ENCODE assay signal across 12 mouse cellular contexts in the genomic region with DNA sequence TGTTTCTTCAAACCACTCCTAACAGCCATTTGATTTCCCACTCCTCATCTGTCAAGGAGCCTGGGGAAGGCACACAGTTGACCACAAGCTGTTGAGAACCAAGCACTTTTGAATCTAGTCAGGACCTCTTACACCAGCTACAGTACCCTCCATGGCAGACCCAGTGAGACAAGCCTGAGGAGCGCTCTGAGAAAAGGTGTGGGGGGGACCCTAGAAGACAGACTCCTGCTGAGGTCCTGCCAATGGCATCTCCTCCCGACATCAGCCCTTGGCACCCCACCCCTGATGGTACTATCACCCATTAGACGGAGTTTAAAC. TPM values are rescaled to one million over a fixed set of nuclear protein-coding genes. Genes with fewer than 3 reads are reported as not detected.
A peak's percentile ranks its signal among the peaks of the same experiment; 100 is the strongest.
DNase-seq lines count a peak whose midpoint lies in the region; ATAC-seq and TF ChIP-seq lines count a peak whose summit lies in the region.
"Had no signal": no experiment of that assay in that cellular context is flagged by ENCODE, and none has a peak within 500 bp of the region (broad histone marks: within the 10 kb centered on the region; RNA-seq: fewer than 3 reads in every experiment).

No protein-coding gene starts in this region.

- ATAC-seq in heart, embryonic 15.5 days (replicated peaks; ENCODE audit: insufficient number of reproducible peaks, insufficient read depth, low FRiP score, low read depth): no peak
- no peak for ATAC-seq in embryonic facial prominence, embryonic 14.5 days (ENCODE audit: low read depth)
- no peak for ATAC-seq in limb, embryonic 15.5 days (ENCODE audit: insufficient number of reproducible peaks, low FRiP score, low TSS enrichment, low read depth)

- DNase-seq in heart, postnatal 14 days: no peak
- DNase-seq in liver, adult 2 months (ENCODE audit: extremely low read depth, low read depth, low spot score): no peak
- DNase-seq in liver: no peak
- no peak for DNase-seq in embryonic facial prominence, embryonic 14.5 days (ENCODE audit: low spot score)
- DNase-seq in layer of hippocampus, adult 8-10 months (ENCODE audit: low spot score in 2 of 2): no peak
- no peak for DNase-seq in right cerebral cortex, adult 18-20 months
- DNase-seq: embryo, embryonic 11 days had no signal

- H3K36me3 ChIP-seq in heart, embryonic 15.5 days: peaks cover 31% of the 10 kb centered on the region
- H3K36me3 ChIP-seq in liver, adult 2 months (ENCODE audit: control insufficient read depth, insufficient read depth, low read length): peaks cover 29% of the 10 kb centered on the region
- H3K36me3 ChIP-seq in embryonic facial prominence, embryonic 14.5 days (ENCODE audit: control insufficient read depth, insufficient read depth, low read length): peaks cover 21% of the 10 kb centered on the region; the same call in 1 of the 2 replicates
- peaks cover 35% of the 10 kb centered on the region for H3K36me3 ChIP-seq in limb, embryonic 15.5 days
- H3K36me3 ChIP-seq: forebrain, embryonic 10.5 days; limb, embryonic 12.5 days had no signal

- intact Hi-C loops in heart, postnatal 14 days (cut with DNase I): no loop called here

- TF ChIP-seq CTCF in liver, adult 2 months (IDR thresholded peaks at IDR 0.05; ENCODE audit: low read depth, low read length): no peak

- no peak for TF ChIP-seq POLR2A in liver, adult 2 months (IDR thresholded peaks at IDR 0.05; ENCODE audit: extremely low read depth, insufficient read depth, low read length)

- 84% methylated on average over 3 of the region's 3 CpGs for WGBS in heart, embryonic 15.5 days
- 91% methylated on average over 3 of the region's 3 CpGs for WGBS in liver, adult 2 months
- 91% methylated on average over 3 of the region's 3 CpGs for whole genome bisulfite sequencing in embryonic facial prominence, embryonic 14.5 days
- 86% methylated on average over 3 of the region's 3 CpGs for WGBS in limb, embryonic 15.5 days

- H3K9me3 ChIP-seq in heart, embryonic 15.5 days (replicated peaks): no peaks in the 10 kb centered on the region
- H3K9me3 ChIP-seq in embryonic facial prominence, embryonic 14.5 days (ENCODE audit: control insufficient read depth, low read length): no peaks in the 10 kb centered on the region
- no peaks in the 10 kb centered on the region for H3K9me3 ChIP-seq in limb, embryonic 15.5 days
- H3K9me3 ChIP-seq: forebrain, embryonic 10.5 days; limb, embryonic 12.5 days had no signal

- H3K9ac ChIP-seq in heart, embryonic 15.5 days: no peak overlapping the region
- H3K9ac ChIP-seq in liver, adult 2 months (ENCODE audit: low read depth, low read length): 0 out of 2 replicates have a peak overlapping the region, but pooled peaks have one; percentile 6
- H3K9ac ChIP-seq in embryonic facial prominence, embryonic 14.5 days (ENCODE audit: low read depth, low read length): no peak overlapping the region
- no peak overlapping the region for H3K9ac ChIP-seq in limb, embryonic 15.5 days
- H3K9ac ChIP-seq: limb, embryonic 12.5 days had no signal

- no peak overlapping the region for H3K4me3 ChIP-seq in heart, embryonic 15.5 days
- no peak overlapping the region for H3K4me3 ChIP-seq in liver, adult 2 months (ENCODE audit: insufficient read depth, low read depth, low read length)
- no peak overlapping the region for H3K4me3 ChIP-seq in embryonic facial prominence, embryonic 14.5 days (ENCODE audit: low read depth, low read length)
- no peak overlapping the region for H3K4me3 ChIP-seq in limb, embryonic 15.5 days
- H3K4me3 ChIP-seq: forebrain, embryonic 10.5 days; limb, embryonic 12.5 days had no signal

- peak overlapping the region; percentile 94 for H3K27ac ChIP-seq in heart, embryonic 15.5 days
- peak overlapping the region; percentile 94 for H3K27ac ChIP-seq in liver, adult 2 months (replicated peaks; ENCODE audit: insufficient read depth, low read depth, low read length)
- peak overlapping the region; percentile 36; the same call in 1 of the 2 replicates for H3K27ac ChIP-seq in embryonic facial prominence, embryonic 14.5 days (replicated peaks; ENCODE audit: low read depth, low read length)
- H3K27ac ChIP-seq in limb, embryonic 15.5 days: peak overlapping the region; percentile 81; the same call in 1 of the 2 replicates

- no peak overlapping the region for H3K4me2 ChIP-seq in heart, embryonic 15.5 days
- no peak overlapping the region for H3K4me2 ChIP-seq in embryonic facial prominence, embryonic 14.5 days (ENCODE audit: low read depth, low read length)
- H3K4me2 ChIP-seq in limb, embryonic 15.5 days: no peak overlapping the region
- H3K4me2 ChIP-seq: limb, embryonic 12.5 days; midbrain, embryonic 11.5 days had no signal

- no peaks in the 10 kb centered on the region for H3K79me2 ChIP-seq in liver, adult 2 months (ENCODE audit: control insufficient read depth, insufficient read depth, low read length)

- H3K4me1 ChIP-seq in heart, embryonic 15.5 days (replicated peaks): peaks cover 25% of the 10 kb centered on the region
- H3K4me1 ChIP-seq in liver, adult 2 months (ENCODE audit: control insufficient read depth, insufficient read depth, low read length): peaks cover 46% of the 10 kb centered on the region
- H3K4me1 ChIP-seq in embryonic facial prominence, embryonic 14.5 days (ENCODE audit: control insufficient read depth, insufficient read depth, low read length): peaks cover 10% of the 10 kb centered on the region
- H3K4me1 ChIP-seq in limb, embryonic 15.5 days: peaks cover 17% of the 10 kb centered on the region
- H3K4me1 ChIP-seq: forebrain, embryonic 10.5 days had no signal

- H3K27me3 ChIP-seq in heart, embryonic 15.5 days: no peaks in the 10 kb centered on the region
- no peaks in the 10 kb centered on the region for H3K27me3 ChIP-seq in liver, adult 2 months (ENCODE audit: control insufficient read depth, insufficient read depth, low read length)
- H3K27me3 ChIP-seq in embryonic facial prominence, embryonic 14.5 days (replicated peaks; ENCODE audit: control insufficient read depth, insufficient read depth, low read length): no peaks in the 10 kb centered on the region
- no peaks in the 10 kb centered on the region for H3K27me3 ChIP-seq in limb, embryonic 15.5 days
- H3K27me3 ChIP-seq: limb, embryonic 12.5 days had no signal

RNA-seq across cellular contexts. Expression of a gene that starts 22.1 kb away (rescaled TPM):
- polyA plus RNA-seq in heart, embryonic 15.5 days (2015; fragmentation: Nextera tagmentation; extraction: Ambion mirVana): 4.5 and 5.0 TPM in 2 replicates
- total RNA-seq in heart, postnatal 14 days (2021): 10 to 100 TPM; 12.3 to 18.9 TPM
- total RNA-seq in liver, adult 2 months (2014; rRNA removed): 5.7 and 7.7 TPM in 2 replicates
- polyA plus RNA-seq in liver, adult 2 months (2012; rRNA removed): 3.9 and 4.9 TPM in 2 replicates
- 3.9 and 4.7 TPM in 2 replicates for polyA plus RNA-seq in embryonic facial prominence, embryonic 14.5 days (2014; fragmentation: Nextera tagmentation; extraction: Ambion mirVana)
- polyA plus RNA-seq in limb, embryonic 15.5 days (2015; fragmentation: Nextera tagmentation; extraction: Ambion mirVana): 3.7 and 4.6 TPM in 2 replicates
- total RNA-seq in layer of hippocampus, adult 8-10 months (2022): 10 to 100 TPM; 20.4 to 37.6 (median 30.4) TPM

RNA-seq across cellular contexts. Expression of a gene that starts 23.2 kb away (rescaled TPM):
- 72.4 and 128 TPM in 2 replicates for polyA plus RNA-seq in heart, embryonic 15.5 days (2015; fragmentation: Nextera tagmentation; extraction: Ambion mirVana)
- total RNA-seq in heart, postnatal 14 days (2021): 10 to 100 TPM; 16.8 to 20.1 TPM
- total RNA-seq in liver, adult 2 months (2014; rRNA removed): 64.6 and 97.0 TPM in 2 replicates
- polyA plus RNA-seq in liver, adult 2 months (2012; rRNA removed): 107 and 112 TPM in 2 replicates
- 106 and 114 TPM in 2 replicates for polyA plus RNA-seq in embryonic facial prominence, embryonic 14.5 days (2014; fragmentation: Nextera tagmentation; extraction: Ambion mirVana)
- polyA plus RNA-seq in limb, embryonic 15.5 days (2015; fragmentation: Nextera tagmentation; extraction: Ambion mirVana): 73.6 and 91.2 TPM in 2 replicates
- total RNA-seq in layer of hippocampus, adult 8-10 months (2022): 10 to 100 TPM; 15.0 to 20.8 (median 16.2) TPM

RNA-seq across cellular contexts. Expression of a gene that starts 38.4 kb away (rescaled TPM):
- 96.7 and 110 TPM in 2 replicates for polyA plus RNA-seq in heart, embryonic 15.5 days (2015; fragmentation: Nextera tagmentation; extraction: Ambion mirVana)
- total RNA-seq in heart, postnatal 14 days (2021): 10 to 100 TPM; 45.4 to 46.7 TPM
- total RNA-seq in liver, adult 2 months (2014; rRNA removed): 50.3 and 54.7 TPM in 2 replicates
- polyA plus RNA-seq in liver, adult 2 months (2012; rRNA removed): 25.2 and 32.0 TPM in 2 replicates
- polyA plus RNA-seq in embryonic facial prominence, embryonic 14.5 days (2014; fragmentation: Nextera tagmentation; extraction: Ambion mirVana): 138 and 146 TPM in 2 replicates
- polyA plus RNA-seq in limb, embryonic 15.5 days (2015; fragmentation: Nextera tagmentation; extraction: Ambion mirVana): 143 and 155 TPM in 2 replicates
- total RNA-seq in layer of hippocampus, adult 8-10 months (2022): 10 to 100 TPM; 58.7 to 73.1 (median 64.3) TPM

RNA-seq across cellular contexts. Expression of a gene that starts 57.4 kb away (rescaled TPM):
- polyA plus RNA-seq in heart, embryonic 15.5 days (2015; fragmentation: Nextera tagmentation; extraction: Ambion mirVana): 3.9 and 6.1 TPM in 2 replicates
- total RNA-seq in heart, postnatal 14 days (2021): 1 to 10 TPM; 4.6 to 5.9 TPM
- total RNA-seq in liver, adult 2 months (2014; rRNA removed): 3.2 and 3.6 TPM in 2 replicates
- polyA plus RNA-seq in liver, adult 2 months (2012; rRNA removed): 3.4 and 3.8 TPM in 2 replicates
- polyA plus RNA-seq in embryonic facial prominence, embryonic 14.5 days (2014; fragmentation: Nextera tagmentation; extraction: Ambion mirVana): 5.5 and 6.8 TPM in 2 replicates
- 6.2 and 6.9 TPM in 2 replicates for polyA plus RNA-seq in limb, embryonic 15.5 days (2015; fragmentation: Nextera tagmentation; extraction: Ambion mirVana)
- 10 to 100 TPM; 13.3 to 14.6 (median 13.8) TPM for total RNA-seq in layer of hippocampus, adult 8-10 months (2022)

Comparison
In these comparisons a context has a peak if more than half of its experiments do, and no peak if none do; other contexts are left out.
1. H3K27ac ChIP-seq: peak in every context shown above with its lines; median percentile 94 in heart, embryonic 15.5 days; 94 in liver, adult 2 months; 81 in limb, embryonic 15.5 days; 36 in embryonic facial prominence, embryonic 14.5 days.